Mouse (Mus musculus): ENCODE results near the gene Dnmt3l.
"Not testable (repeated sequence)": the region's sequence is repeated elsewhere in the genome, so short reads cannot be mapped to it uniquely, and the experiment has no call there.

The Dnmt3l gene

DNA sequence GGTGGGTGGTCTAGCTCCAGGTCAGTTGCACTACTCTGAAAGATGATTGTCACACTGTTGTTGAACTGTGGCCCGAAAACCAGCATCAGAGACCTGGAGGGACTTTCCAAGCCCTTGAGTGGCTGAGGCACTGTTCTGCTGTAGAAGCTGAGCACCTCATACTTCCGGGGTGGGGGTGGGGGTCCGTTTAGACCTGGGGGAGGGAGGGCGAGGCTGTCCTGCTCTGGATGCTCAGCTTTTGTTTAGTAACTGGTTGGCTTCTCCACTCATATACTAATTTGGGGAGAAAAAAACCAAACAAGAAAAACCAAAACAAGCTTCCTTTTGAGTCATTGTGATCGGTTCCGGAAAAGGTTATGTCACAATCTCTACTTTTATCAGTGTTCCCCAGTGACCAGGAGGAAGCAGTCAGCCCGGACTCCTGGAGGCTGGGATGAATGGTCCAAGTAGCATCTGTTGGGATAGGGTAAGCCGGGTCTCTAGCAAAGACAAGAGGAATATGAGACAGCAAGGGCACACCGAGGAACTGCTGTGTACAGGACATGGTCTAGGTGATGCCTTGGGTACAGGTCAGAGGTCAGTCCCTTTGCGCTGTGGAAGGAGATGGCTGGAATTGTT is 44.8 kb downstream of the Dnmt3l start:
- DNase-seq: peak in 1 of 2 experiments; percentile 24

DNA sequence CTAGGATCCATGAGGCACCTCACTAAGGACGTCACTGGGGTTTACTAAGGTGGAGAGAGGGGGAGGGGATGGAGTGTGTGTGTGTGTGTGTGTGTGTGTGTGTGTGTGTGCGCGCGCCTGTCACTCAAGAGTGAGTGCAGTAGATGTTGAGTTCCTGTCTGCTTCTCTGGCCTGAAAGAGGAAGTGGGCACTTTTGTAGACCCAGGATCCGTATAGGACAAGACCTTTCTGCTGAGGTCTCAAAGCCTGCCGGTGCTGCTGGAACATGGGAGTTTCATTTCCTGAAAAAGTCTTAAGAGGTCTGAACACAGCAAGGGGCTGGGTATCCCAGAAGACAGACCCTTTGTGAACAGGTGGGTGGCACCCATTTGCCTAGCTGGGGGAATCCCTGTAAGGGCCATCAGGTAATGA is 45.4 kb downstream of the Dnmt3l start:
- peak in 1 of 2 experiments; percentile 33 for DNase-seq

DNA sequence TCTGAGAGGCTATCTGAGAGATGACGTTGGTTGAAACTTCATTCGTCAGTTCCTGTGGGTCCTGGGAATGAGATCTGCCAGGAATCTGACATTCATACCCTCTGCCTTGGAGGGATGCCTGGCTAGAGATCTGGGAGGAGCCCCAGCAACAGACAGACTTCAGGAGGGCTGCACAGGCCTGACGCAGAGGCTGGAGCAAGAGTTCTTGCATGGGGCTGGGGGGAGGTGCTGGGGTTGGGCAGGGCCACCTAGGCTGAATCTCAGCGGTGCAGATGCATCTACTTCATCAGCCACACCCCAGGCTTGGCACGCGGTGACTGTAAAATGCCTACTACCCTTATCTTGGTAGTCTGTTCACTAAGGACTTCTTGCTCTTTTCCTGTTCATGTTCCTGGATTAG is 48.5 kb downstream of the Dnmt3l start:
- no peak for DNase-seq

DNA sequence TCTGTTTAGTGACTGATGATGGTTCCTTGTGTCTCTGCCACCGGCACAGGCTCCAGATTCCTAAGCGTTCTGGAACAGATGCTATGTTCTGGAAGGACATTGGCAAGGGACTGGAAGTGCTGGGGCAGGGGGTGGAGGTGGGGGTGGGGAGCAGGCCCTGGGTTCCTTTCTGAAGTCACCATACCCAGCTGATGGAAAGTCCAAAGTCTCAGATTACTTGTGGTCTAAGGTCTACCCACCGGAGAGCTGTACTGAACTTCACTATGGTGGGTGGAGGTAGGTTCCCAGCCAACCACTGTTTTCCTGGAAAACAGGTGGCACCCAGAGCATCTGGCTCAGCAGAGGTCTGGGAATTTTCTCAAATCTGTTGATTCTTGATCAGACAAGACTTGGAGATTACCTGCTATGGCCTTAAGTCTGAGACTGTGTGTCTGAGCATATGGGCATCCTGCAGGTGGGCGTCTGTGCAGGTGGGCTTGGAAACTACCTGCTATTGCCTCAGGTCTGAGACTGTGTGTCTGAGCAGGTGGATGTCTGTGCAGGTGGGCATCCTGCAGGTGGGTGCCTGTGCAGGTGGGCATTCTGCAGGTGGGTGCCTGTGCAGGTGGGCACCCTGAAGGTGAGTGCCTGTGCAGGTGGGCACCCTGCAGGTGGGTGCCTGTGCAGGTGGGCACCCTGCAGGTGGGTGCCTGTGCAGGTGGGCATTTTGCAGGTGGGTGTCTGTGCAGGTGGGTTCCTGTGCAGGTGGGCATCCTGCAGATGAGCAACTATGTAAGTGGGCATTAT is 49.2 kb downstream of the Dnmt3l start:
- no peak for DNase-seq

DNA sequence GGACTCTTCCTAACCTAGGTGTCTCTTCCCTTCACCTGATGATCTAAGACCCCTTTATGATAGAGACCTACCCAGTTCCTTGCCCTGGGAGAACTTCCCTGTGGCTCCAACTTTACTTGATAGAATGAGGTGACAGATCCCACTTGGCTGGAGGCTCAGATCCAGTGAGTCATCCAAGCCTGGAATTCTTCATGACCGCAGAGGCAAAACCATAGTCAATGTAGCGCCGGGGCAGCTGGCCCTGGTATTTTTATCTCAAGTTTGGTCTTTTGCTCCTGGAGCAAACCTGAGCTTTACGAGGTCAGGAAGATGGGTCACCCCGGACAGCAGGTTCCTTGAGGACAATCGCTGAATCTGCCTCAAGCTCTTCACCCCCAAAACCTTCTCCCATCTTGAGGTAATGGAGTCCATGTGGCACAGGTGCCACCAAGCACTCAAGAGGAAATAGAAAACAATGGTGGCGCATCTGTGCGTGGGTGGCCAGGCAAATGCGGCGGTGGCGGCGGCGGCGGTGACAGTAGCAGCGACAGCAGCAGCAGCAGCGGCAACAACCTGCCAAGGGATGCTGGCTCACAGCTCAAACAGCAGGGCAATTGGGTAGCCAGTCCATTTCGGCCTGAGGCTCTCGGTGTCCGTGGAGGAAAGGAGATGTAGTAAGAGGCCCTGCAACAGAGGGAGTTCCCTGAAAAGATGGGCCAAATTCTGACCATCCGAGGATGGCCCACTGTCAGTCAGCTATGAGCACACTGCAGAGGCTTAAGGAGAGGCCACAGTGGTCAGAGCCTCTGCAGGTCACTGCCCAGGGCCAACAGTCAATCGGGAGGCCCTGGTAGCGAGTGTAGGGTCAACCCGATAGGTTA is 50.3 kb downstream of the Dnmt3l start:
- no peak for DNase-seq

DNA sequence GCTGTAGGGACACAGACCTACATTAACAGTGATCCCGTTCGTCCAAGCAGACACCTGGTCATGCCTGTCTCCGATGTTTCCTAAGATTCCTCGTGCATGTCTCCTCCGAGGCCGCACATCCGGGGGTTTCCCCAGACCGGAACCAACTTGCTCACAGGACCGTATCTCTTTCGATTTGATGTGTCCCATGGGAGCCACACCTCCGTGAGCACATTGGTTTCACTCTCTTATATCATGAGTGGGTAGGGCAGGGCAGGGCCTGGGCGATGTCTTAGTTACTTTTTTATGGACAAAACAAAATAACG is 50.9 kb downstream of the Dnmt3l start:
- peak in 1 of 2 experiments; percentile 40 for DNase-seq

DNA sequence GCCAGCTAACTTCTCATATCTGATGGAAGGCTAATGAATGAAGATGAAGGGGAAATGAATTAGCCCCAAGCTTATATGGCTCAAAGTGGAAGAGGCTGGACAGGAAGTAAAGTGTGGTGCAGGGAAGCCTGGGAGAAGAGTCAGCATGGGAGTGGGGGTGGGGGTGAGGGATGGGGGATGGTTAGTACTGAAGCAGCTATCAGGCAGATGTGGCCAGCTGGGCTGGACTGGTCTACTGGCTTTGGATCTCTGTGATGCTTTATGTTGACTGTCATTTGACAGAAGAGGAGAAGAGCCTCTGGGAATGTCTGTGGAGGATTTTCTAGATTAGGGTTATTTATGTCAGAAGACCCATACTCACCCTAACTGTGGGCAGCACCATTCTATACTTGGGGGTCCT is 53.5 kb downstream of the Dnmt3l start:
- no peak for DNase-seq

DNA sequence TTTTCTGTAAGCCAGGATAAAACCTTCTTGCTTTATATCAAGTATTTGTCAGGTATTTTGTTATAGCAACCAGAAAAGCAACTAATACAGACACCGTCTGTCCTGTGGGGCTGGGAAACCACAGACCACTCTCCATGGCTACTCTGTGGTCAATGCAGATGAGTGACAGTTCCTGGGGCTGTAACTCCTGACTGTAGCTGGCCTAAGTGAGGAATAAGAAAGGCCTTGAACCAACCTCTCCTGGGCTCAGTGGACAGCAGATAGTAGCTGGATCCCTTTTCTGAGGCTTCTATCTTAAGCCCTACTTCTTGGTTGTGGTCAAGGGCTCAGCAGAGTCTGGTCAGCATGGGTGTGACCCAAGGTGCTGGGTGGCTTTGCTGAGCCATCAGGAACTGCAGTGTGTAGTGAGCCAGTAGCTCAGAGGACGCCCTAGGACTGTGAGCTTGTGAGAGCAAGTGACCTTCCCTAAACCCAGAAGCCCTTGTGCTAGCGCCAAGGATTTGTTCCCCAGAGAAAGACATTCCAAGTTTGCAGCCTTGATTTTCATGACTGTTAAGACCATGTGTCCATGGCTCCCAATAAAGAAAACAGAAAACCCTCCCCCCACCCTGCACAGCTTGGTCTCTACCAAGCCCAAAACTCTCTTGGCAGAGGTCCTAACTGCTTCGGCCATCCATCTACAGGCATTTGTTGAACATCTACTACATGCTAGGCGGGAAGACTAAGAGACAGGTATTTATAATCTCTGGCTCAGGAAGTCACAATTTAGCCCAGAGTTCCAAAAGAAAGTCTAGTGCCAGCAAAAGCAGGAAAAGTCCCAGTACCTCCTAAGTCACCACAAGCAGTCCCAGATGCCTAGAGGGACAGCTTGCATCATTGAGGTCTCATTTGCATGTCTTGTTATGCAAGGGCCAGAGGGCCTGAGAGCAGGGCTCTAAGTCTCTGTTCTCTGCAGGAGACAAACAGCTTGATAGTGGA is 54.5 kb downstream of the Dnmt3l start:
- DNase-seq: peak in 1 of 2 experiments; percentile 21

DNA sequence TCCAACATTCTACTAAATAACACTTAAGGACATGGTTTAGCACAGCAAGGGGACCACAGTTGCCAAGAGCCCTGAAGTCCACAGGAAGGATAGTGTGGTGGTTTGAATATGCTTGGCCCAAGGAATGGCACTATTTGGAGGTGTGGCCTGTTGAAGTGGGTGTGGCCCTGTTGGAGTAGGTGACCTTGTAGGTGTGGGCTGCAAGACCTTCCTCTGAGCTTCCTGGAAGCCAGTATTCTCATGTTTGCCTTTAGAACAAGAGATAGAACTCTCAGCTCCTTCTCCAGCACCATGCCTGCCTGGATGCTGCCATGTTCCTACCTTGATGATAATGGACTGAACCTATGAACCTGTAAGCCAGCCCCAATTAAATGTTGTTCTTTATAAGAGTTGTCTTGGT is 58.1 kb downstream of the Dnmt3l start:
- DNase-seq: not testable (repeated sequence)

DNA sequence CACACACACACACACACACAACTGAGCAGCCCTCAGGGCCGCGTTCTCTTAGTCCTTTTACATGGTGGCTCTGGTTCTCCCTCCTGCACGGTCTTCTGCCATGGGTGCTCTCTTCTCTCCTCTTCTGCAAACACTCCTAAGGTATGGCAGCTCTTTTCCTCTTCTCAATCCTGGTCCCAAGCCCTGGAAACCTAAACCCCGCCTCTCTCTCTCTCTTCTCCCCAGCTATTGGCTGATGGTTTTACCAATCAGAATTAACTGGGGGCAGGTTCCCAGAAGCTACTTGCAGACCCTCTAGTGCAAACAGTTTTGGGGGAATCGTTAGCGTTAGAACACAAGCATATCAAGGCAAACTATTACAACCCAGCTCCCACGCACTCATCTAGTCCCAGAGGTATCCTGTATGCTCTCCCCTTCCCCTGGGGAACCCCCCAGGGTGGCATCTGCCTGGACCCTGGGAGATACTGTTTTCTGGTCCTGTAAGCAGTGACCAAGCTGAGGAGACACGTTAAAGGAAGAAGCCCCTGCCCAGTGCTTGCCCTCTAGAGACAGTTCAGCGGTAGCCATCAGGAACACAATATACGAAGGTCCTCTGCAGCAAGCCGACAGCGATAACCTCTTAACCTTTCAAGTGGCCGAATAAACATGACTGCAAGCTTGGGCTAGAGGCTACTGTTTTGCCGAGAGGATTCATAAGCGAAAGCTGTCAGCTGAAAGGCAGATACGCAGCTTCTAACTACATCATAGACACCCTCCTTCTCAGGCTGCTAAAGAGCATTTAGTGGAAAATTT is 59.4 kb downstream of the Dnmt3l start:
- DNase-seq: no peak

DNA sequence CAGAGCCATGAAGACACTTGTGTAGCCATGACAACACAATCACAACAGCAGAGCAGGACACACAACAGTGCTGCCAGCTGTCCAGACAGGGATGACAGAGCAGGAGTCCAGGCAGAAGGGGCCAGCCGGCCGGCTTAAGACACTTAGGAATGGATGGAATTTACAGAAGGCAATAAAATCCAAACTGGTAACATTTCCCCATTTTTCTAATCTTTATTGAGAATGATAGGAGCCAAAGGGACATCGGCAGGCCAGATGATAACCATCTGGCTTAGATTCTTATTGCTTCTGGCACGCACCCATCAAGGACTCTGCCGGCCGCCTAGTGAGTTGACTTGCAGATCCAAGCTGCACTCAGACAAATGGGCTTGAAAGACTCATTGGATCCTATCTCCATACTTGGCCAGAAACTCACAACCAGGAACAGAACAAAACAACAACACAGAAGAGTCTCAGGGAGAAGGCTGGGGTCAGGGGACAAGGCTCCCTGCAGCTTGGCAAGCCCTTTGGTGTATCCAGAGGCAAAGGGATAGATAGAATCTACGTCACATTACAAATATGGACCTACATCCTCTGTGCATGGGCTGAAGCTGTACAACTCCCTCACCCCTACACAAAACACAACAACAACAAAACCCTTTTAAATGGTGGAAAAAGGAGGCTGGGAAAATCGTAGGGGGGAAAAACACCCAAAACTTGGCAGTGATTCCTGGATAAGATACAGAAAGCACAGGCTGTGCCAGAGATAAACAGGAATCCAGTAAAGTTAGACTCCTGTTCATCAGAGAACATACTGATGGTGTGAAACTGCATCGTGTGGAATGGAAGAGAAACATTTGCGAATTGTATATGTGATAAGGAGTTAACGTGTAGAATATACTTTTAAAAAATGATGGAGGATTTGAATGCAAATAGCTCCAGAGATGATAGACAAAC is 63.1 kb downstream of the Dnmt3l start:
- peak; percentile 31 to 73 for DNase-seq

DNA sequence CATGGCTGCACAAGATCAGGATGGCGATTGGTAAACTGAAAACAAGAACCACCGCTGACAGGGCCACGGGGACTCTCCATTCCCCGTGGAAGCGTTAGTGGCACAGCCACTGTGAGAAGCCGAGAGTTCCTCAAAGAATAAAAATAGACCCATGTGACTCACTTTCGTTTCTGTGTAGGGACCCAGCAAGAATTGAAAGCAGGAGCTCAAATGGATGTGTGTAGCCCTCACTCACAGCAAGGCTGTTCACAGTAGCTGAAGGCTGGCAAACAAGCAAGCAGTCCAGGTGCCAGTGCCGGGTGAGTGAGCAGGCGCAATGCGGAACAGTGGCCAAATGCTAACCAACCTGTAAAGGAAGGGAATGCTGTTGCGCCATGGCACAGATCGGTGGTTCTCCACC is 63.8 kb downstream of the Dnmt3l start:
- no peak for DNase-seq
